Mouse (Mus musculus) Muller cell, postnatal 12 days (primary cell): ENCODE measurements around the gene Ttc8.
"Not testable (repeated sequence)": the region's sequence is repeated elsewhere in the genome, so short reads cannot be mapped to it uniquely, and the experiment has no call there.

Experiments used
- DNase-seq: peaks from one replicate; pipeline ENCODE4 v3.0.0-alpha.2; 2015; ENCODE audit errors: inconsistent ontology term

Gene Ttc8

GRCm38 (mm10) chr12:98920194-98920991 lies at the start of gene Ttc8:
Gene Ttc8 (plus strand): TSS chr12:98920574.
- DNase-seq: peak; percentile 95

- no peak for DNase-seq
Observed at GRCm38 (mm10) chr12:98872836-98873235, 47.5 kb upstream of the Ttc8 start.

GRCm38 (mm10) chr12:98875216-98875615 lies 45.2 kb upstream of the Ttc8 start:
- peak; percentile 15 for DNase-seq

GRCm38 (mm10) chr12:98878693-98879092 lies 41.7 kb upstream of the Ttc8 start:
- no peak for DNase-seq

GRCm38 (mm10) chr12:98881796-98882195 lies 38.6 kb upstream of the Ttc8 start:
- peak; percentile 85 for DNase-seq

- DNase-seq: peak; percentile 35
Observed at GRCm38 (mm10) chr12:98884515-98884914, 35.9 kb upstream of the Ttc8 start.

- DNase-seq: no peak
Observed at GRCm38 (mm10) chr12:98896761-98897160, 23.6 kb upstream of the Ttc8 start.

- no peak for DNase-seq
Observed at GRCm38 (mm10) chr12:98899676-98900075, 20.7 kb upstream of the Ttc8 start.

- DNase-seq: peak; percentile 55
Observed at GRCm38 (mm10) chr12:98900341-98900880, 20.0 kb upstream of the Ttc8 start.

- DNase-seq: peak; percentile 94
Observed at GRCm38 (mm10) chr12:98900881-98901801, 19.2 kb upstream of the Ttc8 start, which contains the start of gene Eml5. Gene Eml5 (minus strand): TSS chr12:98901484.

- DNase-seq: no peak
Observed at GRCm38 (mm10) chr12:98905466-98905865, 14.9 kb upstream of the Ttc8 start.

GRCm38 (mm10) chr12:98910096-98910495 lies 10.3 kb upstream of the Ttc8 start:
- DNase-seq: no peak

GRCm38 (mm10) chr12:98931174-98931573 lies 10.8 kb downstream of the Ttc8 start:
- no peak for DNase-seq

- no peak for DNase-seq
Observed at GRCm38 (mm10) chr12:98932441-98932840, 12.1 kb downstream of the Ttc8 start.

- DNase-seq: no peak
Observed at GRCm38 (mm10) chr12:98932856-98933255, 12.5 kb downstream of the Ttc8 start.

- not testable (repeated sequence) for DNase-seq
Observed at GRCm38 (mm10) chr12:98951295-98951694, 30.9 kb downstream of the Ttc8 start.

- no peak for DNase-seq
Observed at GRCm38 (mm10) chr12:98956951-98957350, 36.6 kb downstream of the Ttc8 start.

- DNase-seq: no peak
Observed at GRCm38 (mm10) chr12:98957455-98957854, 37.1 kb downstream of the Ttc8 start.

- DNase-seq: no peak
Observed at GRCm38 (mm10) chr12:98961008-98961407, 40.6 kb downstream of the Ttc8 start.

GRCm38 (mm10) chr12:98961415-98961814 lies 41.0 kb downstream of the Ttc8 start:
- DNase-seq: no peak

- DNase-seq: peak; percentile 40
Observed at GRCm38 (mm10) chr12:98965441-98966135, 45.2 kb downstream of the Ttc8 start.

- no peak for DNase-seq
Observed at GRCm38 (mm10) chr12:98972291-98972690, 51.9 kb downstream of the Ttc8 start.
